Mouse (Mus musculus) forebrain, embryonic 16.5 days (tissue): ENCODE measurements around the gene Ofd1. TPM values are rescaled to one million over a fixed set of nuclear protein-coding genes. Genes with fewer than 3 reads are reported as not detected.

ENCODE experiments used
- ATAC-seq: fragments of 200-750 bp; cut with Nextera tagmentation; 2 replicates; pipeline ENCODE4 v1.8.0; 2017; ENCODE audit warnings: mild to moderate bottlenecking, moderate library complexity
- H3K27ac ChIP-seq: fragments of 300-500 bp; sonication (generic); 2 replicates; pipeline ENCODE4 v1.5.1; 2014; ENCODE audit warnings: low read length, control low read depth
- H3K27me3 ChIP-seq: fragments of 300-500 bp; sonication (generic); replicated peaks from 2 replicates; pipeline ENCODE4 v1.6.1; 2014; ENCODE audit warnings: low read length; ENCODE audit not compliant: control insufficient read depth, insufficient read depth
- H3K36me3 ChIP-seq: fragments of 300-500 bp; sonication (generic); 2 replicates; pipeline ENCODE4 v1.6.1; 2014; ENCODE audit not compliant: control insufficient read depth, insufficient read depth
- H3K4me1 ChIP-seq: fragments of 300-500 bp; sonication (generic); replicated peaks from 2 replicates; pipeline ENCODE4 v1.6.1; 2014; ENCODE audit warnings: low read length; ENCODE audit not compliant: control insufficient read depth, insufficient read depth
- H3K4me2 ChIP-seq: fragments of 300-500 bp; sonication (generic); 2 replicates; pipeline ENCODE4 v1.6.1; 2014; ENCODE audit warnings: mild to moderate bottlenecking, low read length, control low read depth
- H3K4me3 ChIP-seq: fragments of 300-500 bp; sonication (generic); replicated peaks from 2 replicates; pipeline ENCODE4 v1.5.1; 2014; ENCODE audit warnings: mild to moderate bottlenecking, low read length, control low read depth
- H3K9ac ChIP-seq: fragments of 300-500 bp; sonication (generic); replicated peaks from 2 replicates; pipeline ENCODE4 v1.6.1; 2014; ENCODE audit warnings: low read depth, low read length, control low read depth
- H3K9me3 ChIP-seq: fragments of 300-500 bp; sonication (generic); 2 replicates; pipeline ENCODE4 v1.6.1; 2016; ENCODE audit warnings: low read length; ENCODE audit not compliant: control insufficient read depth
- WGBS: fragments of 180-500 bp; shearing (Covaris S2); extraction: QIAGEN DNeasy Blood & Tissue Kit; methylation state at CpG from one replicate; pipeline ENCODE4 v1.1.7; 2014; 5-methylcytosine and 5-hydroxymethylcytosine counted together
- polyA plus RNA-seq: library from polyadenylated mRNA; unstranded; fragments of >200 nt; fragmentation: Nextera tagmentation; extraction: Ambion mirVana; gene quantifications from 2 replicates; pipeline ENCODE4 v1.2.1, GENCODE M21; 2015

The Ofd1 gene
- polyA plus RNA-seq, 1 experiment from 2014 or later: 7.9 TPM

- Histone ChIP-seq H3K27ac (no peak overlapping the region), H3K9me3 (no peaks in the 10 kb centered on the region), H3K9ac (no peak overlapping the region), H3K4me2 (no peak overlapping the region), H3K4me3 (no peak overlapping the region), H3K27me3 (no peaks in the 10 kb centered on the region), H3K36me3 (peaks cover 6% of the 10 kb centered on the region; the same call in 1 of the 2 replicates), H3K4me1 (no peaks in the 10 kb centered on the region)
- ATAC-seq: peak; percentile 45; the same call in 1 of the 2 replicates
- 82% methylated on average over 9 of the region's 9 CpGs for WGBS
Observed at GRCm38 (mm10) chrX:166376681-166377328, 63.7 kb downstream of the Ofd1 start.

DNA sequence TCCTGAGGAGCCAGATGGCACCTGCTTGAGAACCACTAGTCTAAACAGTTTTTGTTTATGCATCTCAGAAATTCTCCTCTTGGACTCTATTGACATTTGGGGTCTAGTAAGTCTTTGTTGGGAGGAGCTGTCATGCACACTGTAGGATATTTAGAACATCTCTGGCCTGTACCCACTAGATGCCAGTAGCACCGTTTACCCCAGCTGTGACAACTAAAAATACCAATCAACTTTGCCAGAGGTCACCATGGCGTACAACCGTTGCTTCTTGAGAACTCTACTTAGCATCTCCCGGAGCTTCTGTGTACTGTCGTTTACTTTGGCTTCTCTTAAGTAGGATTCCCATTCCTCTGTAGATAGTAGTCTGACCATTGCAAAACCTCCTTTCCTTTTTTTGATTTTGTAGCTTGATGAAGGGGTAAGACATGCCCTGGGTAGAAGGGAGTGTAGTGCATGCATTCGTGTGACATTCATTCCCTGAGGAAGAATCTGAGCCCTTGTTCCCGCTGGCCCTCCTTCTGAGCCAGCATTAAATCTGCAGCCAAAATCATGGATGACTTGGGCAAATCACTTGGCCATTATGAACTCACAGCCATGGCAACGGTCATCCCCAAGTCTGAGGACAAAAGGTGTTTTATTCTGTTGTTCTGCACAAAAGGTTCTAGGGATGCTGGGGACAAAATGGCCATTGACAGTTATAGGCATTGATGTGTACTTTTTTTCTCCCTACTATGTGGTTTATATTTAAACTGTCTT, 74.9 kb downstream of the Ofd1 start:
- H3K27me3 ChIP-seq: no peaks in the 10 kb centered on the region
- no peak overlapping the region for H3K9ac ChIP-seq
- 69% methylated on average over 8 of the region's 8 CpGs for WGBS
- no peaks in the 10 kb centered on the region for H3K9me3 ChIP-seq
- H3K27ac ChIP-seq: no peak overlapping the region
- no peak for ATAC-seq
- no peaks in the 10 kb centered on the region for H3K4me1 ChIP-seq
- peaks cover 3% of the 10 kb centered on the region; the same call in 1 of the 2 replicates for H3K36me3 ChIP-seq
- no peak overlapping the region for H3K4me3 ChIP-seq
- H3K4me2 ChIP-seq: no peak overlapping the region

GRCm38 (mm10) chrX:166360455-166360854, 80.0 kb downstream of the Ofd1 start:
- no peaks in the 10 kb centered on the region for H3K9me3 ChIP-seq
- H3K36me3 ChIP-seq: no peaks in the 10 kb centered on the region
- no peaks in the 10 kb centered on the region for H3K27me3 ChIP-seq
- no peak for ATAC-seq
- 78% methylated on average over 4 of the region's 4 CpGs for WGBS
- H3K4me1 ChIP-seq: peaks cover 6% of the 10 kb centered on the region; the same call in 1 of the 2 replicates
- H3K27ac ChIP-seq: no peak overlapping the region
- H3K9ac ChIP-seq: no peak overlapping the region
- H3K4me2 ChIP-seq: no peak overlapping the region
- no peak overlapping the region for H3K4me3 ChIP-seq

GRCm38 (mm10) chrX:166359927-166360440, 80.5 kb downstream of the Ofd1 start:
- WGBS: 89% methylated on average over 2 of the region's 2 CpGs
- H3K4me3 ChIP-seq: no peak overlapping the region
- no peak overlapping the region for H3K27ac ChIP-seq
- peaks cover 6% of the 10 kb centered on the region; the same call in 1 of the 2 replicates for H3K4me1 ChIP-seq
- no peak overlapping the region for H3K9ac ChIP-seq
- no peak overlapping the region for H3K4me2 ChIP-seq
- H3K27me3 ChIP-seq: no peaks in the 10 kb centered on the region
- H3K36me3 ChIP-seq: no peaks in the 10 kb centered on the region
- no peaks in the 10 kb centered on the region for H3K9me3 ChIP-seq
- no peak for ATAC-seq

DNA sequence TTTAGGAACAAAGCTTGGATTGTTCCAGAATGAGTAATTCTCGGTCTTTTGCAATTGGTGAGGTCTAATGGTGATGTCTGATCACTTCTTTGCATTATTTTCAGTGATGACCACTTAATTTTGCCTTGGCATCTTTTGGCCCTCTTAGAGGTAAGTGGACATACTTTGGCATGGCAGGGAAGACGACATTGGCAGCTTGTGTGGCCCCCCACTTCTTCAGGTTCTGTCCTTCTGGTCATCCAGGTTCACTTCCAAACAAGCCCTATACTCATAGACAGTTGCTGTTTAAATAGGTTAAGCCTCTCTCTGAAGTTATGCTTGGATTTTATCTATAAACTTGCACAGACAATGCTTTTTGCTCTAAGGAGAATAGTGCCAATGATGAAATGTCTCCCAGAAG, 81.5 kb downstream of the Ofd1 start:
- no peaks in the 10 kb centered on the region for H3K27me3 ChIP-seq
- no peaks in the 10 kb centered on the region for H3K36me3 ChIP-seq
- H3K27ac ChIP-seq: no peak overlapping the region
- no peak overlapping the region for H3K4me3 ChIP-seq
- ATAC-seq: no peak
- peaks cover 6% of the 10 kb centered on the region; the same call in 1 of the 2 replicates for H3K4me1 ChIP-seq
- no peaks in the 10 kb centered on the region for H3K9me3 ChIP-seq
- H3K4me2 ChIP-seq: no peak overlapping the region
- H3K9ac ChIP-seq: no peak overlapping the region
- WGBS: 75% methylated on average over 2 of the region's 2 CpGs

DNA sequence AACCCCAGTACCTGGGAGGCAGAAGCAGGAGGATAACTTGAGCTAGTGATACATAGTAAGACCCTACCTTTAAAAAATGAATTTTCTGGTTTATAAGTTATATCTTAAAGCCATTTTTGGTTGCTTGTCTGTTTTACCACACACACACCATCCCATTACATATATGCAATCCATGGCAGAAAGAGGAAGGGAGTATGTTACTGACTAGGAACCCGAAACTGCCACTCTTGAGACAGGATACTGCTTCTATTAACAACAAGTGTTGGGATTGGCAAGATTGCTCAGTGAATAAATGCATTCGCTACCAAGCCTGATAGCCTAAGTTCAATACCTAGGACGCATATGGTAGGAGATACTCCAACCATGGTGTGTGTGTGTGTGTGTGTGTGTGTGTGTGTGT, 84.2 kb downstream of the Ofd1 start:
- no peak overlapping the region for H3K27ac ChIP-seq
- no peak overlapping the region for H3K9ac ChIP-seq
- H3K4me3 ChIP-seq: no peak overlapping the region
- no peaks in the 10 kb centered on the region for H3K27me3 ChIP-seq
- H3K36me3 ChIP-seq: no peaks in the 10 kb centered on the region
- H3K4me1 ChIP-seq: peaks cover 16% of the 10 kb centered on the region
- no peaks in the 10 kb centered on the region for H3K9me3 ChIP-seq
- H3K4me2 ChIP-seq: no peak overlapping the region
- WGBS: 86% methylated on average over 3 of the region's 3 CpGs
- ATAC-seq: no peak

DNA sequence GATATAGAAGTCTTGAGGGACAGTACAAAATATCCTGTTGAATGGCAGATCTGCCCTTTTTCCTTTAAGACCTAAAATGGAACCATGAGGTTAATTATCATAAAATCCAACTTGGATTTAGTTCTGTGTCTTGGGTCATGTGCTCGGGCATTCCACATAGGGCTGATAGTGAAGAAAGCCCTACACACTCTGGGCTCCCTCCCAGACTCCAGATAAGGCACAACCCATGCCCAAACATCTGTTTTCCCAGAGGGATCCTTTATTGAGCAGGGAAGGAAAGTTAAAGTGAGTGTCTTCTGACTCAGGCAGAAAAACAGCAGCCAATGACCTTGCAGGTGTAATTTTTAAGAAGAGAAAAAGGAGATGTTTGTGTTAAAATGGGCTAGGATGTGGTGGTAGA, 85.6 kb downstream of the Ofd1 start:
- Histone ChIP-seq H3K27ac (no peak overlapping the region), H3K9me3 (no peaks in the 10 kb centered on the region), H3K9ac (no peak overlapping the region), H3K36me3 (no peaks in the 10 kb centered on the region), H3K4me3 (no peak overlapping the region), H3K4me1 (peaks cover 25% of the 10 kb centered on the region), H3K27me3 (no peaks in the 10 kb centered on the region), H3K4me2 (no peak overlapping the region)
- no peak for ATAC-seq
- 75% methylated on average over 1 of the region's 1 CpGs for WGBS

DNA sequence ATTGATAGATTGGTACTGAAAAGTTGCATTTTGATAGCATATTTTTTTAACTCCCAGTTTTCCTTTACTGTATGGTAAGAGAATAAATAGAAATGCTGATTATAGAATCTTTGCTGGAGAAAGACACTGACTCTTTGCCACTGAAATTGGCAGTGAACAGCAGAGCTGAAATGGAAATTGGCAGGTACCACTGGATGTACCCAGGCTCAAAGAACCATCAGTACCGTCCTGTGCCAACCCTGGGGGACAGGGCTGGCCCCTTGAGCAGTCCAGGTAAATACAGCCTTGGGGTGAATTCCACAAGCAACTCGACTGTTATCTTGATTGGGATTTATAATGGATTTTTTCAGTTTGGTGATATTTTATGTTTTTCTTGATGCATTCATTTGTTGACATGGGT, 87.1 kb downstream of the Ofd1 start:
- ATAC-seq: no peak
- Histone ChIP-seq H3K36me3 (no peaks in the 10 kb centered on the region), H3K9me3 (no peaks in the 10 kb centered on the region), H3K27ac (no peak overlapping the region), H3K27me3 (no peaks in the 10 kb centered on the region), H3K9ac (no peak overlapping the region), H3K4me1 (peaks cover 33% of the 10 kb centered on the region), H3K4me2 (no peak overlapping the region), H3K4me3 (no peak overlapping the region)
- WGBS: 64% methylated on average over 2 of the region's 2 CpGs

GRCm38 (mm10) chrX:166351790-166352189, 88.7 kb downstream of the Ofd1 start:
- Histone ChIP-seq H3K4me2 (no peak overlapping the region; the same call in 1 of the 2 replicates), H3K4me3 (no peak overlapping the region), H3K36me3 (no peaks in the 10 kb centered on the region), H3K9me3 (no peaks in the 10 kb centered on the region), H3K4me1 (peaks cover 28% of the 10 kb centered on the region), H3K27ac (no peak overlapping the region), H3K9ac (no peak overlapping the region), H3K27me3 (no peaks in the 10 kb centered on the region)
- WGBS: 21% methylated on average over 6 of the region's 6 CpGs
- peak; percentile 54 for ATAC-seq
